Mouse (Mus musculus) liver, adult 2 months (tissue): ENCODE results near the gene Rita1. TPM values are rescaled to one million over a fixed set of nuclear protein-coding genes. Genes with fewer than 3 reads are reported as not detected.

Source experiments
- DNase-seq: peaks from one replicate; pipeline ENCODE4 v3.0.0-alpha.2; 2011; ENCODE audit warnings: low read depth, low spot score; ENCODE audit errors: extremely low read depth
- H3K27ac ChIP-seq: fragments of 200-500 bp; replicated peaks from 2 replicates; pipeline ENCODE4 v1.5.1; 2012; ENCODE audit warnings: low read depth, mild to moderate bottlenecking, control low read depth, inconsistent platforms, low read length; ENCODE audit not compliant: insufficient read depth
- H3K27me3 ChIP-seq: fragments of 200-500 bp; 2 replicates; pipeline ENCODE4 v1.6.1; 2012; ENCODE audit warnings: mild to moderate bottlenecking, moderate library complexity, low read length, inconsistent platforms; ENCODE audit not compliant: control insufficient read depth, insufficient read depth
- H3K36me3 ChIP-seq: fragments of 200-500 bp; 2 replicates; pipeline ENCODE4 v1.6.1; 2012; ENCODE audit warnings: low read length, inconsistent platforms; ENCODE audit not compliant: control insufficient read depth, insufficient read depth
- H3K4me1 ChIP-seq: fragments of 200-500 bp; 2 replicates; pipeline ENCODE4 v1.6.1; 2011; ENCODE audit warnings: low read length; ENCODE audit not compliant: control insufficient read depth, insufficient read depth
- H3K4me3 ChIP-seq: fragments of 200-500 bp; 2 replicates; pipeline ENCODE4 v1.5.1; 2011; ENCODE audit warnings: low read depth, mild to moderate bottlenecking, control low read depth, low read length, moderate library complexity; ENCODE audit not compliant: insufficient read depth
- H3K79me2 ChIP-seq: fragments of 200-500 bp; 2 replicates; pipeline ENCODE4 v1.6.1; 2012; ENCODE audit warnings: inconsistent platforms, mild to moderate bottlenecking, low read length, moderate library complexity; ENCODE audit not compliant: control insufficient read depth, insufficient read depth
- H3K9ac ChIP-seq: fragments of 200-500 bp; 2 replicates; pipeline ENCODE4 v1.6.1; 2012; ENCODE audit warnings: low read depth, mild to moderate bottlenecking, control low read depth, inconsistent platforms, low read length
- CTCF ChIP-seq: fragments of 200-500 bp; IDR thresholded peaks from 2 replicates; pipeline ENCODE4 v1.5.1; 2011; ENCODE audit warnings: low read depth, low read length, control low read depth
- POLR2A ChIP-seq: fragments of 200-500 bp; IDR thresholded peaks from 2 replicates; pipeline ENCODE4 v1.6.1; 2011; ENCODE audit warnings: low read length, control low read depth; ENCODE audit not compliant: insufficient read depth; ENCODE audit errors: extremely low read depth
- WGBS: fragments of 180-500 bp; shearing (Covaris S2); methylation state at CpG from one replicate; pipeline ENCODE4 v1.1.7; 2018; 5-methylcytosine and 5-hydroxymethylcytosine counted together
- polyA plus RNA-seq: library from polyadenylated mRNA; depleted of rRNA; stranded (reverse); fragments of >200 nt; gene quantifications from 2 replicates; pipeline ENCODE4 v1.2.3, GENCODE M21; 2012
- total RNA-seq: library from RNA; depleted of rRNA; stranded (reverse); fragments of >200 nt; gene quantifications from 2 replicates; pipeline ENCODE4 v1.2.3, GENCODE M21; 2014

Rita1 gene
- total and polyA plus RNA-seq, 2 experiments, result 5.9 to 9.1 TPM

- no peak overlapping the region for H3K4me3 ChIP-seq
- H3K79me2 ChIP-seq, result peaks cover 4% of the 10 kb centered on the region; the same call in 1 of the 2 replicates
- H3K36me3 ChIP-seq, result no peaks in the 10 kb centered on the region
- TF ChIP-seq CTCF, result no peak
- no peak for TF ChIP-seq POLR2A
- no peak overlapping the region for H3K27ac ChIP-seq
- H3K4me1 ChIP-seq, result peaks cover 14% of the 10 kb centered on the region
- no peaks in the 10 kb centered on the region for H3K27me3 ChIP-seq
- H3K9ac ChIP-seq, result no peak overlapping the region
- DNase-seq, result no peak
- WGBS, result 89% methylated on average over 16 of the region's 16 CpGs
These were observed 3.1 kb downstream of the Rita1 start for GRCm38 (mm10) chr5:120609246-120609775.

- H3K4me1 ChIP-seq, result peaks cover 10% of the 10 kb centered on the region
- no peaks in the 10 kb centered on the region for H3K36me3 ChIP-seq
- H3K9ac ChIP-seq, result no peak overlapping the region
- no peak for TF ChIP-seq POLR2A
- TF ChIP-seq CTCF, result no peak
- no peak for DNase-seq
- H3K79me2 ChIP-seq, result peaks cover 4% of the 10 kb centered on the region; the same call in 1 of the 2 replicates
- H3K27ac ChIP-seq, result no peak overlapping the region
- 71% methylated on average over 3 of the region's 3 CpGs for whole genome bisulfite sequencing
- no peak overlapping the region for H3K4me3 ChIP-seq
- no peaks in the 10 kb centered on the region for H3K27me3 ChIP-seq
These were observed 5.1 kb downstream of the Rita1 start for GRCm38 (mm10) chr5:120607335-120607734.

DNA sequence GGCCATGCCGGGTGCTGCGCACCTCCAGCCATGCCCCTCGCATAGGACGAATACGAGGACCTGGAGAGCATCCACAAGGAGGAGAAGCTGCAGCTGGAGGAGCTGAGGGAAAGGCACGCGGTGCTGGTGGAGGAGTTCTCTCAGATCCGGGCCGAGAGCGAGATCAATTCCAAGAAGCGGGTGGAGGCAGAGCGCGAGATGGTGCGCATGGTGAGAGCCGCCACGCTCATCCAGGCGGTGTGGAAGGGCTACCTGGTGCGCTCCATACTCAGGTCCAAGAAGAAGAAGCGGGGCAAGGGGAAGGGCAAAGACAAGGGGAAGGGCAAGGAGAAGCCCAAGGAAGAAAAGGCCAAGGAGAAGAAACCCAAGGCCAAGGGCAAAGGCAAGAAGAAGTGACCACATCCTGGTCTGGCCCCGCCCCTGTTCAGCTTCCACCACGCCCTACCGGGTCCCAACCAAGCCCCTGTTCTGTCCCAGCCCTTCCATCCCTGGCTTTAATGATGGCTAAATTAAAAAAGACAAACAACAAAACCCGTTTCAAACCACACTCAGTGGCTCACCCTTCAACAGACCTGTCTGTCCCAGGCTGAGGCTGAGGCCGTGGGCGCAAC lies 5.7 kb downstream of the Rita1 start:
- Histone ChIP-seq H3K9ac (no peak overlapping the region), H3K4me1 (peaks cover 9% of the 10 kb centered on the region), H3K79me2 (peaks cover 4% of the 10 kb centered on the region; the same call in 1 of the 2 replicates), H3K27me3 (no peaks in the 10 kb centered on the region), H3K36me3 (no peaks in the 10 kb centered on the region), H3K27ac (no peak overlapping the region), H3K4me3 (no peak overlapping the region)
- WGBS, result 82% methylated on average over 25 of the region's 25 CpGs
- TF ChIP-seq POLR2A (no peak), CTCF (no peak)
- DNase-seq, result no peak

DNA sequence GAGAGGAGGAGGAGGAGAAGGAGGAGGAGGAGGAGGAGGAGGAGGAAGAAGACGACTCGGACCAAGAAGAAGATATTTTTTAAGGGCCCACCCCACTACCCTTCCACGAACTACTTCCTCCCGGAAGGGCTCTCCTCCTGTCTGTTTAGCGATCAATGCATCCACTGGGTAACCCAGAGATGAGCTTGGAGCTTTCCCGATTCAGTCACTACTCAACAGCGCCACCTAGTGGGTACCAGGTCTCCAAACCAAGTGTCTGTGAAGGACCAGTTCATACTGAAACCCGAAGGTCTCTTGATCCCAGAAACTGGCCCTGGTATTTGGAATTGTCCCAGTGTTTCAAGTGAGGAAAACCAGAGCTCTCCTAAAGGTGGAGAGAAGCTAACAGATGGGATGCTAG lies 6.7 kb downstream of the Rita1 start:
- no peak overlapping the region for H3K27ac ChIP-seq
- TF ChIP-seq CTCF, result peak; percentile 78
- TF ChIP-seq POLR2A, result no peak
- WGBS, result 1% methylated on average over 8 of the region's 8 CpGs
- H3K9ac ChIP-seq, result no peak overlapping the region
- no peaks in the 10 kb centered on the region for H3K79me2 ChIP-seq
- H3K4me3 ChIP-seq, result no peak overlapping the region
- H3K27me3 ChIP-seq, result no peaks in the 10 kb centered on the region
- H3K4me1 ChIP-seq, result peaks cover 8% of the 10 kb centered on the region
- no peaks in the 10 kb centered on the region for H3K36me3 ChIP-seq
- peak; percentile 79 for DNase-seq

GRCm38 (mm10) chr5:120605241-120605661 lies 7.1 kb downstream of the Rita1 start:
- Histone ChIP-seq H3K79me2 (no peaks in the 10 kb centered on the region), H3K4me1 (peaks cover 8% of the 10 kb centered on the region), H3K9ac (peak overlapping the region; percentile 23; the same call in 1 of the 2 replicates), H3K27me3 (no peaks in the 10 kb centered on the region), H3K27ac (no peak overlapping the region), H3K4me3 (peak overlapping the region; percentile 30), H3K36me3 (no peaks in the 10 kb centered on the region)
- WGBS, result 3% methylated on average over 10 of the region's 10 CpGs
- TF ChIP-seq POLR2A (no peak), CTCF (no peak)
- no peak for DNase-seq

- H3K79me2 ChIP-seq, result no peaks in the 10 kb centered on the region
- peaks cover 8% of the 10 kb centered on the region for H3K4me1 ChIP-seq
- no peak overlapping the region for H3K27ac ChIP-seq
- TF ChIP-seq CTCF, result peak; percentile 68
- no peak for TF ChIP-seq POLR2A
- peak overlapping the region; percentile 23; the same call in 1 of the 2 replicates for H3K9ac ChIP-seq
- no peak overlapping the region for H3K4me3 ChIP-seq
- DNase-seq, result peak; percentile 50
- 7% methylated on average over 6 of the region's 6 CpGs for WGBS
- H3K36me3 ChIP-seq, result no peaks in the 10 kb centered on the region
- H3K27me3 ChIP-seq, result no peaks in the 10 kb centered on the region
These were observed 7.5 kb downstream of the Rita1 start for GRCm38 (mm10) chr5:120604839-120605238.
